Mouse (Mus musculus) midbrain, postnatal 0 days (tissue): Measurements from ENCODE around the gene Paxx. TPM values are rescaled to one million over a fixed set of nuclear protein-coding genes. Genes with fewer than 3 reads are reported as not detected.

ENCODE experiments used
- ATAC-seq: fragments of 200-750 bp; cut with Nextera tagmentation; 2 replicates; pipeline ENCODE4 v1.8.0; 2017; ENCODE audit warnings: moderate number of reproducible peaks, mild to moderate bottlenecking, moderate TSS enrichment, moderate library complexity; ENCODE audit not compliant: low FRiP score
- DNase-seq: peaks from one replicate; pipeline ENCODE4 v3.0.0-alpha.2; 2015; ENCODE audit warnings: low spot score
- H3K27ac ChIP-seq: fragments of 300-500 bp; sonication (generic); 2 replicates; pipeline ENCODE4 v1.5.1; 2014; ENCODE audit warnings: low read depth, mild to moderate bottlenecking, low read length, mixed read lengths
- H3K27me3 ChIP-seq: fragments of 300-500 bp; sonication (generic); 2 replicates; pipeline ENCODE4 v1.6.1; 2014; ENCODE audit warnings: low read length, control low read depth, mixed read lengths; ENCODE audit not compliant: insufficient read depth
- H3K36me3 ChIP-seq: fragments of 300-500 bp; sonication (generic); 2 replicates; pipeline ENCODE4 v1.6.1; 2014; ENCODE audit warnings: low read length, control low read depth, mixed read lengths; ENCODE audit not compliant: insufficient read depth
- H3K4me1 ChIP-seq: fragments of 300-500 bp; sonication (generic); 2 replicates; pipeline ENCODE4 v1.6.1; 2014; ENCODE audit warnings: mild to moderate bottlenecking, control low read depth, antibody characterized with exemption, low read length, mixed read lengths; ENCODE audit not compliant: insufficient read depth
- H3K4me2 ChIP-seq: fragments of 300-500 bp; sonication (generic); 2 replicates; pipeline ENCODE4 v1.6.1; 2014; ENCODE audit warnings: low read depth, mild to moderate bottlenecking, low read length, mixed read lengths; ENCODE audit not compliant: poor library complexity, severe bottlenecking
- H3K4me3 ChIP-seq: fragments of 300-500 bp; sonication (generic); 2 replicates; pipeline ENCODE4 v1.5.1; 2014; ENCODE audit warnings: low read depth, mild to moderate bottlenecking, low read length, moderate library complexity
- H3K9ac ChIP-seq: fragments of 300-500 bp; sonication (generic); replicated peaks from 2 replicates; pipeline ENCODE4 v1.6.1; 2014; ENCODE audit warnings: mild to moderate bottlenecking, low read length, moderate library complexity, mixed read lengths; ENCODE audit not compliant: poor library complexity, severe bottlenecking
- H3K9me3 ChIP-seq: fragments of 300-500 bp; sonication (generic); 2 replicates; pipeline ENCODE4 v1.6.1; 2016; ENCODE audit warnings: low read length, control low read depth
- CTCF ChIP-seq: IDR thresholded peaks from 2 replicates; pipeline ENCODE4 v1.5.1; 2016; ENCODE audit warnings: antibody characterized with exemption, mild to moderate bottlenecking
- WGBS: fragments of 180-500 bp; shearing (Covaris S2); extraction: QIAGEN DNeasy Blood & Tissue Kit; methylation state at CpG from one replicate; pipeline ENCODE4 v1.1.7; 2014; 5-methylcytosine and 5-hydroxymethylcytosine counted together
- polyA plus RNA-seq: library from polyadenylated mRNA; unstranded; fragments of >200 nt; fragmentation: Nextera tagmentation; extraction: Ambion mirVana; gene quantifications from 2 replicates; pipeline ENCODE4 v1.2.1, GENCODE M21; 2015
- total RNA-seq: library from RNA; depleted of rRNA; stranded (reverse); fragments of >200 nt; gene quantifications from 2 replicates; pipeline ENCODE4 v1.2.3, GENCODE M21; 2014

Paxx gene
- total and polyA plus RNA-seq, 2 experiments from 2014 or later: 151 to 195 TPM

DNA sequence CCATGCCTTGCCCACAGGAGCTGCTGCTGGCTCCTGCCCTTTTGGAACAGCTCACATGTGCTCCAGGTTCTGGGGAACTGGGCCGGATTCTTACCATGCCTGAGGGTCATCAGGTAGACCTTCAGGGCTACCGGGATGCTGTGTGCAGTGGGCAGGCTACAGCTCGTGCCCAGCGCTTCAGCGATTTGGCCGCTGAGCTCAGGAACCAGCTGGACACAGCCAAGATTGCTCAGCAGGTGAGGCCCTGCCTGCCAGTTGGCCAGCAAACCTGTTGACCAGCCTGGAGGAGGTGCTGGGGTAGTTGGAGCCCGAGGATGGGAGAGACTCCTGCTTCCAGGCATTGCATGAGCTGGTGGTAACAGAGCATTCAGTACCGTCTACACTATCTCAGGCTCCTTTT, 26.6 kb downstream of the Paxx start:
- DNase-seq (no peak), ATAC-seq (no peak)
- H3K4me1 ChIP-seq: peaks cover 16% of the 10 kb centered on the region
- H3K36me3 ChIP-seq: peaks cover 66% of the 10 kb centered on the region
- H3K9ac ChIP-seq: no peak overlapping the region
- WGBS: 92% methylated on average over 8 of the region's 8 CpGs
- no peak overlapping the region for H3K4me2 ChIP-seq
- H3K9me3 ChIP-seq: no peaks in the 10 kb centered on the region
- no peak overlapping the region for H3K27ac ChIP-seq
- H3K27me3 ChIP-seq: no peaks in the 10 kb centered on the region
- no peak overlapping the region for H3K4me3 ChIP-seq
- TF ChIP-seq CTCF: no peak

DNA sequence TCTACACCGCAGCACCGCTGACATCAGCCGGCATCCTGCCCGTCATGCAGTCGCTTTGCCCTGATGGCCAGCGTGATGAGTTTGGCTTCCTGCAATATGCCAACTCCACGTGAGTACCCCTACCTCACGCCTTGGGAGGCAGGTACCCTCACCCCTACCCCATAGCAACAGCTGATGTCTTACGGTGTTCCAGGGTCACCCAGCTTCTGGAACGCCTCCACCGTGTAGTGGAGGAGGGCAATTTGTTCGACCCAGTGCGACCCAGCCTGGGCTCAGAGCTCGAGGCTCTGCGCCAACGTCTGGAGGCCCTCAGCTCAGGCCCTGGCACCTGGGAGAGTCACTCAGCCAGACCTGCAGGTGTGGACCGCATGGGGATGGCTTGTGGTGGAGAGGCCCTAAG, 27.8 kb downstream of the Paxx start:
- Histone ChIP-seq H3K4me3 (no peak overlapping the region), H3K36me3 (peaks cover 54% of the 10 kb centered on the region), H3K4me2 (no peak overlapping the region), H3K27ac (no peak overlapping the region), H3K9ac (no peak overlapping the region), H3K9me3 (no peaks in the 10 kb centered on the region), H3K4me1 (peaks cover 16% of the 10 kb centered on the region), H3K27me3 (no peaks in the 10 kb centered on the region)
- no peak for TF ChIP-seq CTCF
- DNase-seq: no peak
- ATAC-seq: no peak
- WGBS: 91% methylated on average over 17 of the region's 17 CpGs

DNA sequence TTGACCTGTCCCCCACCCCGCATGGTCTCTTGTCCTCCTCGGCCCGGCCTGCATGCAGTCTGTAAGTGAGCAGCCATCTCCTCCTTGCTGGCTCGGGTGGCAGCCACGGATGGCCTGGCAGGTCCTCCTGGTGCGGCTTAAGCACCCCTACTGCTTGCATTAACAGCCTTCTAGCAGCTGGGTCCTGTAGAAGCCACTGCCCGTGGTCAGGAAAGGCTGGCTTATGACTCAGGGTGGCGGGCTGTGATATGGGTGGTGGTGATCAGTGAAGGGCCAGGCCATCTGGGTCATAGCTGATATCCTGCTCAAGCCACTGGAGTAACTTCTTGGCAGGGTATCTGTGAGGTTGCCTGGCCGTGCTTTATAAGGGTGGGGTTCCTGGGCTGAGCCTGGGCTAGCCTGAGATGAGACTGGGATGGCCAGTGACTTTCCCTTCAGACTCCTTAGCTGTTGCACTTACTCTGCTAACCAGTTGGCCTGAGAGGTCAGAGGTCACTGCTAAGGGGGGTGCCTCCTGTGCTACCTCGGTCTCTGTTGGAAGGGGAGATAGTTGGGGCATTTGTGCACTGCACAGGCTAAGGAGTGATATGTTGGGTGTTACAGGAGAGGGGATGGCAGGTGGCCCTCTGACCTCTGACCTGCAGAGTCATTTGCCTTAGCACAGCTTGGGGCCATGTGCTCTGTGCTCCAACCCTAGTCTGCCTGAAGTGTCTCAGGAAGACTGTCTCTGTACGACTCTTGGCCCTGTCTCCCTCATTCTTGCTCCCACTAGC, 28.4 kb downstream of the Paxx start:
- DNase-seq (no peak), ATAC-seq (no peak)
- 80% methylated on average over 11 of the region's 11 CpGs for WGBS
- no peaks in the 10 kb centered on the region for H3K9me3 ChIP-seq
- TF ChIP-seq CTCF: no peak
- no peak overlapping the region for H3K27ac ChIP-seq
- no peaks in the 10 kb centered on the region for H3K27me3 ChIP-seq
- no peak overlapping the region for H3K4me2 ChIP-seq
- H3K4me3 ChIP-seq: no peak overlapping the region
- H3K36me3 ChIP-seq: peaks cover 49% of the 10 kb centered on the region
- H3K9ac ChIP-seq: no peak overlapping the region
- H3K4me1 ChIP-seq: peaks cover 16% of the 10 kb centered on the region

DNA sequence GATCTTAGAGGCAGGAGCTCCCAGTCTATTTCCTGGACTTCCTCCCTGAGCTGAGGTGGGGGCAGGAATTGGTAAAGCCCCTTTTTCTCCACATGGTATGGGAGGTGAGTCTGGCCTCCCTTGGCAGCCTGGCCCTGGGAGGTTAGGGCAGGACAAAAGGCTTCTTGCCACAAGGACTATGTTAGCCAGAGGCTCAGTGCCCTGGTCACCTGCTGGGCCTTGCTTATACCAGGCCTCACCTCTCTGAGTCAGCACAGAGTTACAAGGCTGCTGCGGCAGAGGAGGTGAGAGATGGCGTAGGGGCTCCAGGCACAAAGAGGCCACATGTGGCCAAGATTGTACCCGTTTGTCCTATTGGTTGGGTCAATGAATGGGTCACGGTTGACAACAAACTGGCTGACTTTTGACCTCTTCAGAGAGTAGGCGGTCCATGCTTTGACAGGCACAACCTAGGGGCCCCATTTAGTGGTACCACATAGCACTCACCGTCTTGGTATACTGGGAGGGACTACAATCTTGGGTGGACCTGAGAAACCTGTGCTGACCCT, 29.5 kb downstream of the Paxx start:
- Histone ChIP-seq H3K27ac (no peak overlapping the region), H3K4me3 (no peak overlapping the region), H3K4me1 (peaks cover 16% of the 10 kb centered on the region), H3K9me3 (no peaks in the 10 kb centered on the region), H3K9ac (peak overlapping the region; percentile 33; the same call in 1 of the 2 replicates), H3K4me2 (peak overlapping the region; percentile 69), H3K36me3 (peaks cover 37% of the 10 kb centered on the region), H3K27me3 (no peaks in the 10 kb centered on the region)
- TF ChIP-seq CTCF: no peak
- 44% methylated on average over 6 of the region's 6 CpGs for WGBS
- DNase-seq (no peak), ATAC-seq (no peak)

GRCm38 (mm10) chr2:25430395-25431233, 30.3 kb downstream of the Paxx start:
- Histone ChIP-seq H3K27ac (no peak overlapping the region), H3K4me3 (peak overlapping the region; percentile 1; the same call in 1 of the 2 replicates), H3K9ac (peak overlapping the region; percentile 33; the same call in 1 of the 2 replicates), H3K36me3 (peaks cover 30% of the 10 kb centered on the region), H3K4me2 (peak overlapping the region; percentile 69), H3K9me3 (no peaks in the 10 kb centered on the region), H3K4me1 (peaks cover 16% of the 10 kb centered on the region), H3K27me3 (no peaks in the 10 kb centered on the region)
- DNase-seq: peak; percentile 32
- TF ChIP-seq CTCF: no peak
- 50% methylated on average over 17 of the region's 17 CpGs for WGBS
- ATAC-seq: no peak
